Mouse (Mus musculus): ENCODE measurements around the gene Prune1.

The Prune1 gene

DNA sequence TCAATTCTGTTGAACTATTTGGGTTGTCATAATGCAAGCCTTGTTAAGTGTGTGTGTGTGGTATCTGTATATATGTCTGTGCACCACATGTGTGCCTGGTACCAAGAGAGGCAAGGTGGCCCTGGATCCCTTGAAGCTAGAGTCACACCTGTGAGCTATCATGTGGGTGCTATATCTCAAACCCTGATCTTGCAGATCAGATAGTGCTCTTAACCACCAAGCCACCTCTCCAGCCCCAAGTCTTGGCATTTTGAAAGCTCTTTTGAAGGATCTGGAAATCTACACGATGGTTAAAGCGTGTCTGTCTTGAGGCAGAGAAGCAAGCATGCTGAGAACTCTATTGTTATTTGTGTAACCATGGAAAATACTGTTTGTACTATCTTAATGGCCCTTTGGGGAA is 71.3 kb downstream of the Prune1 start:
- DNase-seq: no peak

GRCm38 (mm10) chr3:95208286-95208685 is 73.6 kb downstream of the Prune1 start:
- DNase-seq: no peak

DNA sequence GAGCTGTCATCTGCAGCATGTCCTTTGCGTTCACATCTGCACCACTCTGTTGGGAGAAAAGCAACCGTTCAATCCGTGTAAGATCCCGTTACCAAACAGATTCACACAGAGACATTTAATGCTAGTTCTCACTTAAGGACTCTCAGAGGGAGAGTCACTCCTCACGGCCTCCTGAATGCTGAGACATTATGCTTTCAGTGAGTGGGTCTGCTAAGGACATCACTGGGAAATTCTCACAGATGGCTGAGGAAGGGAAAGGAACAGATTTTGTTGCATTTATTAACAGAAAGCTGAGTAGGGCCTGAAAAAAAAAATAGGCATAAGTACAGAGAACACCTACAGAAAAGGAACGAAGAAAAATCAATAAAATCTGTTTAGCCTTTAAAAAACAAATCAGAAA is 78.0 kb downstream of the Prune1 start:
- no peak for DNase-seq
